Mouse (Mus musculus) cerebellum, adult 11-12 months (tissue): Measurements from ENCODE around the gene Mrpl28.
"Not testable (repeated sequence)": the region's sequence is repeated elsewhere in the genome, so short reads cannot be mapped to it uniquely, and the experiment has no call there.

Experiments
- DNase-seq: peaks from one replicate; pipeline ENCODE4 v3.0.0; 2022

Gene Mrpl28

GRCm38 (mm10) chr17:26116503-26117258 lies 6.6 kb upstream of the Mrpl28 start:
- no peak for DNase-seq

GRCm38 (mm10) chr17:26119766-26120710 lies 3.3 kb upstream of the Mrpl28 start:
- peak; percentile 60 for DNase-seq

- peak; percentile 59 for DNase-seq
Observed at GRCm38 (mm10) chr17:26122431-26123140, 714 bp upstream of the Mrpl28 start.

- no peak for DNase-seq
Observed at GRCm38 (mm10) chr17:26124560-26124959, 1.3 kb downstream of the Mrpl28 start.

GRCm38 (mm10) chr17:26125226-26125625 lies 1.9 kb downstream of the Mrpl28 start:
- DNase-seq, result no peak

GRCm38 (mm10) chr17:26131062-26131732 lies 7.9 kb downstream of the Mrpl28 start:
- no peak for DNase-seq

- DNase-seq, result no peak
Observed at GRCm38 (mm10) chr17:26131856-26132853, 8.9 kb downstream of the Mrpl28 start.

GRCm38 (mm10) chr17:26137106-26137750 lies 13.9 kb downstream of the Mrpl28 start:
- DNase-seq, result no peak

GRCm38 (mm10) chr17:26137751-26138130 lies 14.4 kb downstream of the Mrpl28 start:
- DNase-seq, result no peak

- peak; percentile 97 for DNase-seq
Observed at GRCm38 (mm10) chr17:26138239-26138836, 15.0 kb downstream of the Mrpl28 start, which contains the start of gene Axin1. Axin1 (plus strand) TSS chr17:26138688.

GRCm38 (mm10) chr17:26138901-26139381 lies 15.6 kb downstream of the Mrpl28 start:
- no peak for DNase-seq

- DNase-seq, result no peak
Observed at GRCm38 (mm10) chr17:26142796-26143195, 19.5 kb downstream of the Mrpl28 start.

GRCm38 (mm10) chr17:26143386-26143785 lies 20.1 kb downstream of the Mrpl28 start:
- DNase-seq, result no peak

- DNase-seq, result no peak
Observed at GRCm38 (mm10) chr17:26149056-26149455, 25.8 kb downstream of the Mrpl28 start.

GRCm38 (mm10) chr17:26151886-26152630 lies 28.8 kb downstream of the Mrpl28 start:
- no peak for DNase-seq

- no peak for DNase-seq
Observed at GRCm38 (mm10) chr17:26162736-26163135, 39.4 kb downstream of the Mrpl28 start.

GRCm38 (mm10) chr17:26168039-26168438 lies 44.7 kb downstream of the Mrpl28 start:
- DNase-seq, result no peak

GRCm38 (mm10) chr17:26175248-26175647 lies 51.9 kb downstream of the Mrpl28 start:
- not testable (repeated sequence) for DNase-seq
